Mouse (Mus musculus): ENCODE results near the gene Grid1. TPM values are rescaled to one million over a fixed set of nuclear protein-coding genes. Genes with fewer than 3 reads are reported as not detected.

Gene Grid1
- polyA plus RNA-seq, 1 experiment from 2014 or later, result not detected

- ChIA-PET CTCF (no interaction called here), POLR2A (no interaction called here)
- H3K27me3 ChIP-seq, result peaks cover 15% of the 10 kb centered on the region
- no peak for DNase-seq (ENCODE audit: low read depth, low spot score)
- TF ChIP-seq CTCF (IDR thresholded peaks at IDR 0.05), result no peak
- in situ Hi-C loops (cut with MboI; ENCODE audit: low pct_unique_long_range_greater_than_20kb), result loop anchor here (10.0 kb wide), 1 partner anchor 125 kb away; no protein-coding TSS in a partner anchor
- no peak for ATAC-seq
These were observed 9.9 kb downstream of the Grid1 start for GRCm38 (mm10) chr14:34829831-34830230.

GRCm38 (mm10) chr14:34837145-34837544 lies 17.2 kb downstream of the Grid1 start:
- ChIA-PET CTCF (no interaction called here), POLR2A (no interaction called here)
- in situ Hi-C loops (cut with MboI; ENCODE audit: low pct_unique_long_range_greater_than_20kb), result no loop called here
- no peak for ATAC-seq
- no peak for TF ChIP-seq CTCF (IDR thresholded peaks at IDR 0.05)
- DNase-seq (ENCODE audit: low read depth, low spot score), result no peak
- peaks cover 7% of the 10 kb centered on the region for H3K27me3 ChIP-seq

- ChIA-PET POLR2A (no interaction called here), CTCF (no interaction called here)
- in situ Hi-C loops (cut with MboI; ENCODE audit: low pct_unique_long_range_greater_than_20kb), result no loop called here
- no peak for TF ChIP-seq CTCF (IDR thresholded peaks at IDR 0.05)
- ATAC-seq, result no peak
- H3K27me3 ChIP-seq, result peaks cover 3% of the 10 kb centered on the region
- DNase-seq (ENCODE audit: low read depth, low spot score), result no peak
These were observed 19.1 kb downstream of the Grid1 start for GRCm38 (mm10) chr14:34838999-34839398.

GRCm38 (mm10) chr14:34839898-34840297 lies 20.0 kb downstream of the Grid1 start:
- TF ChIP-seq CTCF (IDR thresholded peaks at IDR 0.05), result no peak
- DNase-seq (ENCODE audit: low read depth, low spot score) (no peak), ATAC-seq (no peak)
- peaks cover 3% of the 10 kb centered on the region for H3K27me3 ChIP-seq
- POLR2A ChIA-PET, result no interaction called here
- in situ Hi-C loops (cut with MboI; ENCODE audit: low pct_unique_long_range_greater_than_20kb), result no loop called here
- CTCF ChIA-PET, result no interaction called here

- ATAC-seq, result no peak
- ChIA-PET POLR2A (no interaction called here), CTCF (no interaction called here)
- no peak for DNase-seq (ENCODE audit: low read depth, low spot score)
- TF ChIP-seq CTCF (IDR thresholded peaks at IDR 0.05), result no peak
- peaks cover 7% of the 10 kb centered on the region for H3K27me3 ChIP-seq
- in situ Hi-C loops (cut with MboI; ENCODE audit: low pct_unique_long_range_greater_than_20kb), result no loop called here
These were observed 23.7 kb downstream of the Grid1 start for GRCm38 (mm10) chr14:34843579-34843978.

- TF ChIP-seq CTCF (IDR thresholded peaks at IDR 0.05), result no peak
- no peak for ATAC-seq
- in situ Hi-C loops (cut with MboI; ENCODE audit: low pct_unique_long_range_greater_than_20kb), result no loop called here
- no peak for DNase-seq (ENCODE audit: low read depth, low spot score)
- H3K27me3 ChIP-seq, result peaks cover 7% of the 10 kb centered on the region
- ChIA-PET CTCF (no interaction called here), POLR2A (no interaction called here)
These were observed 24.3 kb downstream of the Grid1 start for GRCm38 (mm10) chr14:34844166-34844565.

- H3K27me3 ChIP-seq, result peaks cover 7% of the 10 kb centered on the region
- POLR2A ChIA-PET, result no interaction called here
- DNase-seq (ENCODE audit: low read depth, low spot score), result no peak
- no peak for ATAC-seq
- CTCF ChIA-PET, result no interaction called here
- in situ Hi-C loops (cut with MboI; ENCODE audit: low pct_unique_long_range_greater_than_20kb), result no loop called here
- no peak for TF ChIP-seq CTCF (IDR thresholded peaks at IDR 0.05)
These were observed 26.9 kb downstream of the Grid1 start for GRCm38 (mm10) chr14:34846799-34847198.

GRCm38 (mm10) chr14:34847625-34848024 lies 27.7 kb downstream of the Grid1 start:
- no peak for TF ChIP-seq CTCF (IDR thresholded peaks at IDR 0.05)
- ATAC-seq, result no peak
- CTCF ChIA-PET, result no interaction called here
- POLR2A ChIA-PET, result no interaction called here
- peaks cover 7% of the 10 kb centered on the region for H3K27me3 ChIP-seq
- in situ Hi-C loops (cut with MboI; ENCODE audit: low pct_unique_long_range_greater_than_20kb), result no loop called here
- DNase-seq (ENCODE audit: low read depth, low spot score), result no peak

GRCm38 (mm10) chr14:34860891-34861780 lies 41.2 kb downstream of the Grid1 start:
- in situ Hi-C loops (cut with MboI; ENCODE audit: low pct_unique_long_range_greater_than_20kb), result no loop called here
- no peak for TF ChIP-seq CTCF (IDR thresholded peaks at IDR 0.05)
- no peaks in the 10 kb centered on the region for H3K27me3 ChIP-seq
- ChIA-PET CTCF (no interaction called here), POLR2A (interaction anchor here (0.8 kb wide), 1 partner anchor 15 kb away, joined by 3 read pairs; no protein-coding TSS in a partner anchor)
- ATAC-seq (no peak), DNase-seq (ENCODE audit: low read depth, low spot score) (no peak)

- in situ Hi-C loops (cut with MboI; ENCODE audit: low pct_unique_long_range_greater_than_20kb), result no loop called here
- POLR2A ChIA-PET, result no interaction called here
- ATAC-seq (no peak), DNase-seq (ENCODE audit: low read depth, low spot score) (no peak)
- CTCF ChIA-PET, result no interaction called here
- H3K27me3 ChIP-seq, result no peaks in the 10 kb centered on the region
- TF ChIP-seq CTCF (IDR thresholded peaks at IDR 0.05), result no peak
These were observed 47.4 kb downstream of the Grid1 start for GRCm38 (mm10) chr14:34867266-34867665.

GRCm38 (mm10) chr14:34868513-34869260 lies 48.8 kb downstream of the Grid1 start:
- DNase-seq (ENCODE audit: low read depth, low spot score) (no peak), ATAC-seq (no peak)
- no peaks in the 10 kb centered on the region for H3K27me3 ChIP-seq
- CTCF ChIA-PET, result no interaction called here
- in situ Hi-C loops (cut with MboI; ENCODE audit: low pct_unique_long_range_greater_than_20kb), result no loop called here
- TF ChIP-seq CTCF (IDR thresholded peaks at IDR 0.05), result no peak
- POLR2A ChIA-PET, result no interaction called here

Measured in Patski (cell line).